Mouse (Mus musculus): Measurements from ENCODE around the gene G430095P16Rik. TPM values are rescaled to one million over a fixed set of nuclear protein-coding genes. Genes with fewer than 3 reads are reported as not detected.

The G430095P16Rik gene
- polyA plus RNA-seq, 1 experiment, result 1.0 TPM

DNA sequence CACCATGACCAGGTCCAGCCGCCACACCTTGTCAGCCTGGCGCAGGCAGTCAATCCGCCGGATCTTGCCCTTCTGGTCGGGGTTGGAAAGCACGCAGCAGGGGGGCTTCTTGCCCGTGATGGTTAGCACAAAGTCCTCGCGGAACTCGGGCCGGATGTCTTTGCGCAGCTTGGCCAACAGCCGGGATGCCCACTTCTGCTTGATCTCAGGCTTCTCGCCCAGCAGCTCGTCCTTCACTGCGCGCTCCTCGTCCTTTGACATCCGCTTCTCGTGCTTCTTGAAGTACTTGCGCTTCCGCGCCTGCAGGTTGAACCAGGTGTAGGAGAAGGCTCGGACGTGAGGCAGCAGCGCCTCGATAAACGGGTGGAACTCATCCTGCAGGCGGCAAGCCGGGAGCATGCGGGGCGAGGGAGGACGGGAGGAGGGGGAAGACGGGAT lies 49.2 kb downstream of the G430095P16Rik start:
- Histone ChIP-seq H3K4me3 (ENCODE audit: insufficient read depth, low read length) (no peak overlapping the region), H3K27ac (ENCODE audit: insufficient read depth, low read depth, low read length) (no peak overlapping the region), H3K4me1 (ENCODE audit: control insufficient read depth, insufficient read depth, low read length) (peaks cover 2% of the 10 kb centered on the region; the same call in 1 of the 2 replicates)
- no peak for TF ChIP-seq CTCF (IDR thresholded peaks at IDR 0.05; ENCODE audit: low read depth, low read length)
- TF ChIP-seq POLR2A (IDR thresholded peaks at IDR 0.05; ENCODE audit: borderline replicate concordance, low read depth, low read length), result no peak

DNA sequence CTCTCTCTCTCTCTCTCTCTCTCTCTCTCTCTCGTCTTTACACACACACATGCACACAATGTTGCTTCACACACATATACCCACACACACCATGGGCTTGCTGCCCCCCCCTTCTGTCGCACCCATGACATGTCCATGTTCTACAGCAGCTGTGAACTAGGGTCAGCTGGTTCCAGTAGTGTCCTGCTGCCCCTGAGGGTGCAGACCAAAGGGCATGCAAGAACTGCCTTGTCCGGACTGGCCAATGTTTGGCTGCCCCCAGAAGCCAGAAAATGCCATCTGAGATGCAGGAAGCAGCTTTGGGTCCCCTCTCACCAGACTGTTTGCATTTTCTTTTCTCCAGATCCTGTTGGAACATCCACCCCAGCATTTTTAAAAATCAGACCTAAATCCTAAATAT lies 49.8 kb downstream of the G430095P16Rik start:
- Histone ChIP-seq H3K4me1 (ENCODE audit: control insufficient read depth, insufficient read depth, low read length) (peaks cover 2% of the 10 kb centered on the region; the same call in 1 of the 2 replicates), H3K4me3 (ENCODE audit: insufficient read depth, low read length) (no peak overlapping the region), H3K27ac (ENCODE audit: insufficient read depth, low read depth, low read length) (no peak overlapping the region)
- no peak for TF ChIP-seq CTCF (IDR thresholded peaks at IDR 0.05; ENCODE audit: low read depth, low read length)

GRCm38 (mm10) chr8:84773304-84773703 lies 50.5 kb downstream of the G430095P16Rik start:
- no peak for TF ChIP-seq POLR2A (IDR thresholded peaks at IDR 0.05; ENCODE audit: borderline replicate concordance, low read depth, low read length)
- no peak for TF ChIP-seq CTCF (IDR thresholded peaks at IDR 0.05; ENCODE audit: low read depth, low read length)
- H3K27ac ChIP-seq (ENCODE audit: insufficient read depth, low read depth, low read length), result no peak overlapping the region
- no peak overlapping the region for H3K4me3 ChIP-seq (ENCODE audit: insufficient read depth, low read length)
- peaks cover 2% of the 10 kb centered on the region; the same call in 1 of the 2 replicates for H3K4me1 ChIP-seq (ENCODE audit: control insufficient read depth, insufficient read depth, low read length)

- peaks cover 2% of the 10 kb centered on the region; the same call in 1 of the 2 replicates for H3K4me1 ChIP-seq (ENCODE audit: control insufficient read depth, insufficient read depth, low read length)
- H3K4me3 ChIP-seq (ENCODE audit: insufficient read depth, low read length), result no peak overlapping the region
- no peak for TF ChIP-seq CTCF (IDR thresholded peaks at IDR 0.05; ENCODE audit: low read depth, low read length)
- no peak for TF ChIP-seq POLR2A (IDR thresholded peaks at IDR 0.05; ENCODE audit: borderline replicate concordance, low read depth, low read length)
- H3K27ac ChIP-seq (ENCODE audit: insufficient read depth, low read depth, low read length), result no peak overlapping the region
These were observed 51.0 kb downstream of the G430095P16Rik start for GRCm38 (mm10) chr8:84773833-84774232.

DNA sequence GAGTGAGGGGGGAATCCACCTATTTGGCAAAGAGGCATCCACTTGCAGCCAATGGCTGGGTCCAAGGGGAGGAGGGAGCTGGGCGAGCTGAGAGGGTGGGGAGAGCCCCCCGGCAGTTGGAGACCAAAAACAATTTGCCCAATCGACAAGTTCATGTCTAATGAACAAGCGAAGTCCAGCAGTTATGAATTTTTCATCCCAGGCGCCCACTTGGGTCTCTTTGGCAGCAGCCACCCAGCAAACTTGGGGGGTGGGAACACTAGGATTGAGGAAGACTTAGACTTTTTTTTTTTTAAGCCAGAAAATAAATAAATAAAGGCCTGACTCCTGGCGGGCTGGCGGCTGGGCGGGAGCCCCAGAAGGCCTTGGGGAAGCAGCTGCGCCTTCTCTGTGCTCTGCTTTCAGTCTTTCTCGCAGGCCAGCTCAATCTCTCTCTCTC lies 51.7 kb downstream of the G430095P16Rik start:
- Histone ChIP-seq H3K4me1 (ENCODE audit: control insufficient read depth, insufficient read depth, low read length) (peaks cover 2% of the 10 kb centered on the region; the same call in 1 of the 2 replicates), H3K4me3 (ENCODE audit: insufficient read depth, low read length) (no peak overlapping the region), H3K27ac (ENCODE audit: insufficient read depth, low read depth, low read length) (no peak overlapping the region)
- TF ChIP-seq CTCF (IDR thresholded peaks at IDR 0.05; ENCODE audit: low read depth, low read length) (no peak), POLR2A (IDR thresholded peaks at IDR 0.05; ENCODE audit: borderline replicate concordance, low read depth, low read length) (no peak)

- Histone ChIP-seq H3K4me1 (ENCODE audit: control insufficient read depth, insufficient read depth, low read length) (peaks cover 2% of the 10 kb centered on the region; the same call in 1 of the 2 replicates), H3K27ac (ENCODE audit: insufficient read depth, low read depth, low read length) (no peak overlapping the region), H3K4me3 (ENCODE audit: insufficient read depth, low read length) (no peak overlapping the region)
- TF ChIP-seq CTCF (IDR thresholded peaks at IDR 0.05; ENCODE audit: low read depth, low read length) (no peak), POLR2A (IDR thresholded peaks at IDR 0.05; ENCODE audit: borderline replicate concordance, low read depth, low read length) (no peak)
These were observed 52.3 kb downstream of the G430095P16Rik start for GRCm38 (mm10) chr8:84775105-84775591.

DNA sequence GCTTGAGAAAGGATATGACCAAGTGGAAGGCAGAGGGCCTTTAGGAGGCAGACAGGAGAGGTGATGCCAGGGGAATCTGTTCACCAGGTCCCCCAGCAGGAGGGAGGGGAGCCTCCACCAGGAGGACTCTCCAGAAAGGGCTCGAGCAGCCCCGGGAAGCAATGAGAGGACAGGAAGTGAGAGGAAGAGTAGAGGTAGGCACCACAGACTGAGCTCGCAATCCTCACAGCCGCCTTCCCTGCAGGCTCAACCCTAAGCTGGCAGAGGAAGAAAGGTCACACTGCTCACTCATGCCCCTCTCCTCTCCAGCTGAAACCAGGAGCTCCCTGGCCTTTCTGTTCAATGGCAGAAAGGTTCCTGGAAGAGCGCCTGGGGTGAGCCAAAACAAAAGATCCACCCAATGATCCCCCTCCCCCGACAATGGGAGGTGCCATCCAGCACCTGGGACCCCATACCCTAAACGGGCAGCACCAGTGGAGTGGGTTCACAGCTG lies 52.9 kb downstream of the G430095P16Rik start:
- TF ChIP-seq POLR2A (IDR thresholded peaks at IDR 0.05; ENCODE audit: borderline replicate concordance, low read depth, low read length) (no peak), CTCF (IDR thresholded peaks at IDR 0.05; ENCODE audit: low read depth, low read length) (no peak)
- H3K4me1 ChIP-seq (ENCODE audit: control insufficient read depth, insufficient read depth, low read length), result peaks cover 2% of the 10 kb centered on the region; the same call in 1 of the 2 replicates

More for the DNA sequence above, 52.9 kb downstream of the G430095P16Rik start:
- H3K27ac ChIP-seq (ENCODE audit: insufficient read depth, low read depth, low read length), result no peak overlapping the region
- no peak overlapping the region for H3K4me3 ChIP-seq (ENCODE audit: insufficient read depth, low read length)

Other genes starting within 250 kb of the G430095P16Rik start
- gene Ier2, start 60.2 kb upstream of the G430095P16Rik start, polyA plus RNA-seq (2012; ENCODE audit: insufficient read depth, insufficient read length, missing spikeins), result 23.3 and 24.7 TPM in 2 replicates
- 46.8 and 58.4 TPM in 2 replicates for gene Trmt1, start 36.7 kb upstream of the G430095P16Rik start, polyA plus RNA-seq (2012; ENCODE audit: insufficient read depth, insufficient read length, missing spikeins)
- gene Nacc1, start 35.1 kb upstream of the G430095P16Rik start, polyA plus RNA-seq (2012; ENCODE audit: insufficient read depth, insufficient read length, missing spikeins), result 30.8 and 35.2 TPM in 2 replicates
- gene Lyl1, start 21.6 kb upstream of the G430095P16Rik start, polyA plus RNA-seq (2012; ENCODE audit: insufficient read depth, insufficient read length, missing spikeins), result 91.9 and 102 TPM in 2 replicates
- gene Nfix, start 77.3 kb downstream of the G430095P16Rik start, polyA plus RNA-seq (2012; ENCODE audit: insufficient read depth, insufficient read length, missing spikeins), result 8.3 and 12.5 TPM in 2 replicates
- 3.3 and 5.4 TPM in 2 replicates for gene Dand5, start 99.8 kb downstream of the G430095P16Rik start, polyA plus RNA-seq (2012; ENCODE audit: insufficient read depth, insufficient read length, missing spikeins)
- gene Gadd45gip1, start 108.5 kb downstream of the G430095P16Rik start, polyA plus RNA-seq (2012; ENCODE audit: insufficient read depth, insufficient read length, missing spikeins), result 12.7 and 13.9 TPM in 2 replicates
- gene Rad23a, start 117.7 kb downstream of the G430095P16Rik start, polyA plus RNA-seq (2012; ENCODE audit: insufficient read depth, insufficient read length, missing spikeins), result 49.1 and 54.0 TPM in 2 replicates
- gene Calr, start 123.9 kb downstream of the G430095P16Rik start, polyA plus RNA-seq (2012; ENCODE audit: insufficient read depth, insufficient read length, missing spikeins), result 674 and 696 TPM in 2 replicates
- 23.1 and 30.5 TPM in 2 replicates for gene Farsa, start 134.0 kb downstream of the G430095P16Rik start, polyA plus RNA-seq (2012; ENCODE audit: insufficient read depth, insufficient read length, missing spikeins)
- 19.4 and 19.6 TPM in 2 replicates for gene Syce2, start 149.1 kb downstream of the G430095P16Rik start, polyA plus RNA-seq (2012; ENCODE audit: insufficient read depth, insufficient read length, missing spikeins)
- 13.4 and 17.6 TPM in 2 replicates for gene Gcdh, start 170.9 kb downstream of the G430095P16Rik start, polyA plus RNA-seq (2012; ENCODE audit: insufficient read depth, insufficient read length, missing spikeins)
- not detected in 2 replicates for gene Klf1, start 178.9 kb downstream of the G430095P16Rik start, polyA plus RNA-seq (2012; ENCODE audit: insufficient read depth, insufficient read length, missing spikeins)
- gene Dnase2a, start 185.6 kb downstream of the G430095P16Rik start, polyA plus RNA-seq (2012; ENCODE audit: insufficient read depth, insufficient read length, missing spikeins), result 109 and 119 TPM in 2 replicates
- gene Mast1, start 214.4 kb downstream of the G430095P16Rik start, polyA plus RNA-seq (2012; ENCODE audit: insufficient read depth, insufficient read length, missing spikeins), result 0.28 and 0.42 TPM in 2 replicates
- gene Rtbdn, start 224.0 kb downstream of the G430095P16Rik start, polyA plus RNA-seq (2012; ENCODE audit: insufficient read depth, insufficient read length, missing spikeins), result not detected in 2 replicates
- gene Gm49661, start 246.4 kb downstream of the G430095P16Rik start, polyA plus RNA-seq (2012; ENCODE audit: insufficient read depth, insufficient read length, missing spikeins), result not detected in 2 replicates
- 267 and 279 TPM in 2 replicates for gene Prdx2, start 246.6 kb downstream of the G430095P16Rik start, polyA plus RNA-seq (2012; ENCODE audit: insufficient read depth, insufficient read length, missing spikeins)
- 39.8 and 40.7 TPM in 2 replicates for gene Rnaseh2a, start 246.8 kb downstream of the G430095P16Rik start, polyA plus RNA-seq (2012; ENCODE audit: insufficient read depth, insufficient read length, missing spikeins)

All from bone marrow macrophage, adult 2 months (primary cell).